Mouse (Mus musculus): ENCODE data around the gene Olfr887. TPM values are rescaled to one million over a fixed set of nuclear protein-coding genes. Genes with fewer than 3 reads are reported as not detected.

The Olfr887 gene
- polyA plus RNA-seq (2015; fragmentation: Nextera tagmentation; extraction: Ambion mirVana) = not detected in 2 replicates

- 89% methylated on average over 1 of the region's 1 CpGs for WGBS
- Histone ChIP-seq H3K27ac (no peak within 1 kb of the TSS), H3K4me1 (replicated peaks) (no peaks in the 10 kb centered on the region), H3K9me3 (no peaks in the 10 kb centered on the region), H3K4me2 (no peak within 1 kb of the TSS), H3K36me3 (no peaks in the 10 kb centered on the region), H3K4me3 (no peak within 1 kb of the TSS), H3K9ac (no peak within 1 kb of the TSS), H3K27me3 (no peaks in the 10 kb centered on the region)
- ATAC-seq (ENCODE audit: low FRiP score) = no peak
Measured at GRCm38 (mm10) chr9:38083772-38084171, at the start of gene Olfr887. Gene Olfr887 (plus strand): TSS chr9:38084072.

GRCm38 (mm10) chr9:38046255-38046654 lies 37.6 kb upstream of the Olfr887 start, which contains the start of gene Olfr884:
Gene Olfr884 (plus strand): TSS chr9:38046555.
- H3K9me3 ChIP-seq = no peaks in the 10 kb centered on the region
- 81% methylated on average over 1 of the region's 1 CpGs for WGBS
- H3K4me3 ChIP-seq = no peak within 1 kb of the TSS
- ATAC-seq (ENCODE audit: low FRiP score) = no peak
- H3K27ac ChIP-seq = no peak within 1 kb of the TSS
- no peaks in the 10 kb centered on the region for H3K4me1 ChIP-seq (replicated peaks)
- H3K27me3 ChIP-seq = no peaks in the 10 kb centered on the region
- H3K36me3 ChIP-seq = no peaks in the 10 kb centered on the region
- no peak within 1 kb of the TSS for H3K9ac ChIP-seq
- no peak within 1 kb of the TSS for H3K4me2 ChIP-seq

- Histone ChIP-seq H3K4me2 (no peak within 1 kb of the TSS), H3K4me3 (no peak within 1 kb of the TSS), H3K4me1 (replicated peaks) (no peaks in the 10 kb centered on the region), H3K9me3 (no peaks in the 10 kb centered on the region), H3K36me3 (no peaks in the 10 kb centered on the region), H3K27me3 (no peaks in the 10 kb centered on the region), H3K27ac (no peak within 1 kb of the TSS), H3K9ac (no peak within 1 kb of the TSS)
- WGBS = 91% methylated on average over 3 of the region's 3 CpGs
- ATAC-seq (ENCODE audit: low FRiP score) = no peak
Measured at GRCm38 (mm10) chr9:38061022-38061421, 22.9 kb upstream of the Olfr887 start, which contains the start of gene Olfr885. Gene Olfr885 (plus strand): TSS chr9:38061322.

DNA sequence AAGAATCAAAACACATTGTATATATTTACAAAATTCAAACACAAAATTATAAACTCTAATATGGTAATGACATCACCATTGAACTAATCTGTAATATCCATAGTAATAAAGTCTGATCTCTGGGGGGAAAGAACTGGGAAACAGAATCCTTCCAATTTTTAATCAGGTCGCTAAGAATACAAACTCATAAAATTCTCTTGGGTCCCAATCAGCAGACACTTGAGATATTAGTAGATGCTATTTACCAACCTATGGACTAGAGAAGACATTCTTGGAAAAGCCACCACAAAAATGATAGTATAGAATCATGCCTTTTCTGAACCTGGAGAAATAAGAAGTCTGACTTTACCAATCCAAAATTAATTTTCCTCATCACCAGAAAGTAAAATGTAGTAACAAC lies 24.0 kb downstream of the Olfr887 start, which contains the start of gene Olfr888:
Olfr888 (plus strand) TSS at position 301 of the 400 bp plus-strand sequence.
- H3K4me1 ChIP-seq (replicated peaks) = no peaks in the 10 kb centered on the region
- no peak within 1 kb of the TSS for H3K4me3 ChIP-seq
- H3K4me2 ChIP-seq = no peak within 1 kb of the TSS
- H3K27me3 ChIP-seq = no peaks in the 10 kb centered on the region
- H3K27ac ChIP-seq = no peak within 1 kb of the TSS
- H3K36me3 ChIP-seq = no peaks in the 10 kb centered on the region
- H3K9me3 ChIP-seq = no peaks in the 10 kb centered on the region
- WGBS = 87% methylated on average over 1 of the region's 1 CpGs
- ATAC-seq (ENCODE audit: low FRiP score) = no peak
- no peak within 1 kb of the TSS for H3K9ac ChIP-seq

GRCm38 (mm10) chr9:38114898-38115297 lies 31.0 kb downstream of the Olfr887 start, which contains the start of gene Olfr889:
Gene Olfr889 (plus strand): TSS chr9:38115198.
- Histone ChIP-seq H3K27ac (no peak within 1 kb of the TSS), H3K4me3 (no peak within 1 kb of the TSS), H3K4me1 (replicated peaks) (no peaks in the 10 kb centered on the region), H3K27me3 (no peaks in the 10 kb centered on the region), H3K4me2 (no peak within 1 kb of the TSS), H3K9ac (no peak within 1 kb of the TSS), H3K36me3 (no peaks in the 10 kb centered on the region), H3K9me3 (no peaks in the 10 kb centered on the region)
- ATAC-seq (ENCODE audit: low FRiP score) = no peak

Other genes starting within 250 kb of the Olfr887 start
- gene Olfr877, start 229.8 kb upstream of the Olfr887 start, polyA plus RNA-seq (2015; fragmentation: Nextera tagmentation; extraction: Ambion mirVana) = not detected in 2 replicates
- gene Olfr145, start 187.3 kb upstream of the Olfr887 start, polyA plus RNA-seq (2015; fragmentation: Nextera tagmentation; extraction: Ambion mirVana) = not detected in 2 replicates
- gene Olfr878, start 166.2 kb upstream of the Olfr887 start, polyA plus RNA-seq (2015; fragmentation: Nextera tagmentation; extraction: Ambion mirVana) = not detected in 2 replicates
- gene Olfr881, start 92.2 kb upstream of the Olfr887 start, polyA plus RNA-seq (2015; fragmentation: Nextera tagmentation; extraction: Ambion mirVana) = not detected in 2 replicates
- not detected in 2 replicates for gene Olfr883, start 58.3 kb upstream of the Olfr887 start, polyA plus RNA-seq (2015; fragmentation: Nextera tagmentation; extraction: Ambion mirVana)
- gene Olfr884, start 37.5 kb upstream of the Olfr887 start, polyA plus RNA-seq (2015; fragmentation: Nextera tagmentation; extraction: Ambion mirVana) = not detected in 2 replicates
- not detected in 2 replicates for gene Olfr885, start 22.8 kb upstream of the Olfr887 start, polyA plus RNA-seq (2015; fragmentation: Nextera tagmentation; extraction: Ambion mirVana)
- gene Olfr888, start 24.1 kb downstream of the Olfr887 start, polyA plus RNA-seq (2015; fragmentation: Nextera tagmentation; extraction: Ambion mirVana) = not detected in 2 replicates
- gene Olfr889, start 31.1 kb downstream of the Olfr887 start, polyA plus RNA-seq (2015; fragmentation: Nextera tagmentation; extraction: Ambion mirVana) = 0.06 and 0.08 TPM in 2 replicates
- not detected in 2 replicates for gene Olfr890, start 58.4 kb downstream of the Olfr887 start, polyA plus RNA-seq (2015; fragmentation: Nextera tagmentation; extraction: Ambion mirVana)
- gene Olfr891, start 96.7 kb downstream of the Olfr887 start, polyA plus RNA-seq (2015; fragmentation: Nextera tagmentation; extraction: Ambion mirVana) = not detected in 2 replicates
- gene Olfr893, start 124.3 kb downstream of the Olfr887 start, polyA plus RNA-seq (2015; fragmentation: Nextera tagmentation; extraction: Ambion mirVana) = not detected in 2 replicates
- gene Olfr894, start 134.0 kb downstream of the Olfr887 start, polyA plus RNA-seq (2015; fragmentation: Nextera tagmentation; extraction: Ambion mirVana) = not detected in 2 replicates
- not detected in 2 replicates for gene Olfr143, start 168.7 kb downstream of the Olfr887 start, polyA plus RNA-seq (2015; fragmentation: Nextera tagmentation; extraction: Ambion mirVana)
- not detected in 2 replicates for gene Olfr895, start 183.8 kb downstream of the Olfr887 start, polyA plus RNA-seq (2015; fragmentation: Nextera tagmentation; extraction: Ambion mirVana)
- gene Olfr896-ps1, start 207.0 kb downstream of the Olfr887 start, polyA plus RNA-seq (2015; fragmentation: Nextera tagmentation; extraction: Ambion mirVana) = not detected in 2 replicates
- gene Olfr25, start 245.0 kb downstream of the Olfr887 start, polyA plus RNA-seq (2015; fragmentation: Nextera tagmentation; extraction: Ambion mirVana) = not detected in 2 replicates

Data from hindbrain, embryonic 13.5 days (tissue).